Mouse (Mus musculus) lung, postnatal 0 days (tissue): ENCODE measurements around the gene Ebf3. TPM values are rescaled to one million over a fixed set of nuclear protein-coding genes. Genes with fewer than 3 reads are reported as not detected.

Experiments used
- ATAC-seq: fragments of 200-750 bp; cut with Nextera tagmentation; 2 replicates; pipeline ENCODE4 v1.8.0; 2017; ENCODE audit warnings: moderate library complexity
- DNase-seq: peaks from one replicate; pipeline ENCODE4 v3.0.0-alpha.2; 2016; ENCODE audit warnings: low spot score
- H3K27ac ChIP-seq: fragments of 300-500 bp; sonication (generic); 2 replicates; pipeline ENCODE4 v1.5.1; 2014; ENCODE audit warnings: antibody characterized with exemption, mild to moderate bottlenecking, low read length, mixed read lengths
- H3K27me3 ChIP-seq: fragments of 300-500 bp; sonication (generic); replicated peaks from 2 replicates; pipeline ENCODE4 v1.6.1; 2014; ENCODE audit warnings: low read length, mixed read lengths; ENCODE audit not compliant: insufficient read depth
- H3K36me3 ChIP-seq: fragments of 300-500 bp; sonication (generic); 2 replicates; pipeline ENCODE4 v1.6.1; 2014; ENCODE audit warnings: low read length, mixed read lengths; ENCODE audit not compliant: insufficient read depth
- H3K4me1 ChIP-seq: fragments of 300-500 bp; sonication (generic); 2 replicates; pipeline ENCODE4 v1.6.1; 2014; ENCODE audit warnings: antibody characterized with exemption, low read depth, low read length, mixed read lengths; ENCODE audit not compliant: insufficient read depth
- H3K4me2 ChIP-seq: fragments of 300-500 bp; sonication (generic); replicated peaks from 2 replicates; pipeline ENCODE4 v1.6.1; 2014; ENCODE audit warnings: low read depth, mild to moderate bottlenecking, low read length, moderate library complexity, mixed read lengths
- H3K4me3 ChIP-seq: fragments of 300-500 bp; sonication (generic); 2 replicates; pipeline ENCODE4 v1.5.1; 2014; ENCODE audit warnings: low read depth, low read length
- H3K9ac ChIP-seq: fragments of 300-500 bp; sonication (generic); replicated peaks from 2 replicates; pipeline ENCODE4 v1.6.1; 2014; ENCODE audit warnings: low read depth, mild to moderate bottlenecking
- H3K9me3 ChIP-seq: fragments of 300-500 bp; sonication (generic); 2 replicates; pipeline ENCODE4 v1.6.1; 2016; ENCODE audit warnings: low read length, mixed read lengths
- CTCF ChIP-seq: IDR thresholded peaks from 2 replicates; pipeline ENCODE4 v1.5.1; 2016; ENCODE audit warnings: antibody characterized with exemption, mild to moderate bottlenecking
- EP300 ChIP-seq: IDR thresholded peaks from 2 replicates; pipeline ENCODE4 v1.6.1; 2016; ENCODE audit warnings: antibody characterized with exemption, mild to moderate bottlenecking, control low read depth
- WGBS: fragments of 180-500 bp; shearing (Covaris S2); extraction: QIAGEN DNeasy Blood & Tissue Kit; methylation state at CpG from one replicate; pipeline ENCODE4 v1.1.7; 2014; 5-methylcytosine and 5-hydroxymethylcytosine counted together
- polyA plus RNA-seq: library from polyadenylated mRNA; unstranded; fragments of >200 nt; fragmentation: Nextera tagmentation; extraction: Ambion mirVana; gene quantifications from 2 replicates; pipeline ENCODE4 v1.2.1, GENCODE M21; 2015

Gene Ebf3
- polyA plus RNA-seq, 1 experiment from 2014 or later, result not detected

- H3K9me3 ChIP-seq, result no peaks in the 10 kb centered on the region
- ATAC-seq (no peak), DNase-seq (no peak)
- no peak overlapping the region for H3K9ac ChIP-seq
- TF ChIP-seq EP300, result no peak
- TF ChIP-seq CTCF, result no peak
- H3K4me2 ChIP-seq, result no peak overlapping the region
- H3K27ac ChIP-seq, result no peak overlapping the region
- WGBS, result 75% methylated on average over 10 of the region's 10 CpGs
- no peaks in the 10 kb centered on the region; the same call in 1 of the 2 replicates for H3K27me3 ChIP-seq
- H3K4me3 ChIP-seq, result no peak overlapping the region
- H3K36me3 ChIP-seq, result no peaks in the 10 kb centered on the region
- H3K4me1 ChIP-seq, result no peaks in the 10 kb centered on the region
Observed at GRCm38 (mm10) chr7:137272252-137272651, 42.0 kb downstream of the Ebf3 start.

GRCm38 (mm10) chr7:137268452-137269155, 45.6 kb downstream of the Ebf3 start:
- H3K9me3 ChIP-seq, result no peaks in the 10 kb centered on the region
- no peaks in the 10 kb centered on the region for H3K36me3 ChIP-seq
- H3K9ac ChIP-seq, result no peak overlapping the region
- H3K4me3 ChIP-seq, result no peak overlapping the region
- no peak for DNase-seq
- 63% methylated on average over 8 of the region's 8 CpGs for WGBS
- H3K4me1 ChIP-seq, result no peaks in the 10 kb centered on the region
- no peak overlapping the region for H3K4me2 ChIP-seq
- no peak for TF ChIP-seq CTCF
- TF ChIP-seq EP300, result no peak
- no peaks in the 10 kb centered on the region; the same call in 1 of the 2 replicates for H3K27me3 ChIP-seq
- no peak overlapping the region for H3K27ac ChIP-seq
- no peak for ATAC-seq

GRCm38 (mm10) chr7:137267441-137267840, 46.8 kb downstream of the Ebf3 start:
- no peaks in the 10 kb centered on the region; the same call in 1 of the 2 replicates for H3K27me3 ChIP-seq
- TF ChIP-seq EP300 (no peak), CTCF (no peak)
- no peak overlapping the region for H3K4me3 ChIP-seq
- no peaks in the 10 kb centered on the region for H3K9me3 ChIP-seq
- no peak overlapping the region for H3K4me2 ChIP-seq
- DNase-seq, result no peak
- H3K27ac ChIP-seq, result no peak overlapping the region
- H3K36me3 ChIP-seq, result no peaks in the 10 kb centered on the region
- WGBS, result 69% methylated on average over 9 of the region's 9 CpGs
- H3K9ac ChIP-seq, result no peak overlapping the region
- no peaks in the 10 kb centered on the region for H3K4me1 ChIP-seq
- ATAC-seq, result no peak

GRCm38 (mm10) chr7:137266575-137266974, 47.7 kb downstream of the Ebf3 start:
- ATAC-seq (no peak), DNase-seq (no peak)
- Histone ChIP-seq H3K36me3 (no peaks in the 10 kb centered on the region), H3K27me3 (no peaks in the 10 kb centered on the region; the same call in 1 of the 2 replicates), H3K9ac (no peak overlapping the region), H3K27ac (no peak overlapping the region), H3K9me3 (no peaks in the 10 kb centered on the region), H3K4me3 (no peak overlapping the region), H3K4me2 (no peak overlapping the region), H3K4me1 (no peaks in the 10 kb centered on the region)
- whole genome bisulfite sequencing, result 17% methylated on average over 17 of the region's 17 CpGs
- TF ChIP-seq CTCF, result no peak
- no peak for TF ChIP-seq EP300

- H3K27ac ChIP-seq, result no peak overlapping the region
- DNase-seq (no peak), ATAC-seq (no peak)
- no peak for TF ChIP-seq EP300
- TF ChIP-seq CTCF, result no peak
- no peak overlapping the region for H3K9ac ChIP-seq
- 76% methylated on average over 8 of the region's 8 CpGs for WGBS
- H3K9me3 ChIP-seq, result no peaks in the 10 kb centered on the region
- H3K4me1 ChIP-seq, result no peaks in the 10 kb centered on the region
- H3K27me3 ChIP-seq, result no peaks in the 10 kb centered on the region
- no peaks in the 10 kb centered on the region for H3K36me3 ChIP-seq
- no peak overlapping the region for H3K4me3 ChIP-seq
- no peak overlapping the region for H3K4me2 ChIP-seq
Observed at GRCm38 (mm10) chr7:137262330-137262729, 51.9 kb downstream of the Ebf3 start.

- Histone ChIP-seq H3K27ac (no peak overlapping the region), H3K36me3 (no peaks in the 10 kb centered on the region), H3K9me3 (no peaks in the 10 kb centered on the region), H3K4me3 (no peak overlapping the region), H3K27me3 (no peaks in the 10 kb centered on the region), H3K4me1 (no peaks in the 10 kb centered on the region), H3K9ac (no peak overlapping the region), H3K4me2 (no peak overlapping the region)
- WGBS, result 38% methylated on average over 11 of the region's 11 CpGs
- ATAC-seq (no peak), DNase-seq (peak; percentile 32)
- TF ChIP-seq CTCF (peak; percentile 81), EP300 (no peak)
Observed at GRCm38 (mm10) chr7:137246213-137246872, 67.9 kb downstream of the Ebf3 start.
